Mouse (Mus musculus) midbrain, postnatal 0 days (tissue): ENCODE measurements around the gene 2210407C18Rik. TPM values are rescaled to one million over a fixed set of nuclear protein-coding genes. Genes with fewer than 3 reads are reported as not detected.

Source experiments
- ATAC-seq: fragments of 200-750 bp; cut with Nextera tagmentation; 2 replicates; pipeline ENCODE4 v1.8.0; 2017; ENCODE audit warnings: moderate number of reproducible peaks, mild to moderate bottlenecking, moderate TSS enrichment, moderate library complexity; ENCODE audit not compliant: low FRiP score
- DNase-seq: peaks from one replicate; pipeline ENCODE4 v3.0.0-alpha.2; 2015; ENCODE audit warnings: low spot score
- H3K27ac ChIP-seq: fragments of 300-500 bp; sonication (generic); 2 replicates; pipeline ENCODE4 v1.5.1; 2014; ENCODE audit warnings: low read depth, mild to moderate bottlenecking, low read length, mixed read lengths
- H3K27me3 ChIP-seq: fragments of 300-500 bp; sonication (generic); 2 replicates; pipeline ENCODE4 v1.6.1; 2014; ENCODE audit warnings: low read length, control low read depth, mixed read lengths; ENCODE audit not compliant: insufficient read depth
- H3K36me3 ChIP-seq: fragments of 300-500 bp; sonication (generic); 2 replicates; pipeline ENCODE4 v1.6.1; 2014; ENCODE audit warnings: low read length, control low read depth, mixed read lengths; ENCODE audit not compliant: insufficient read depth
- H3K4me1 ChIP-seq: fragments of 300-500 bp; sonication (generic); 2 replicates; pipeline ENCODE4 v1.6.1; 2014; ENCODE audit warnings: mild to moderate bottlenecking, control low read depth, antibody characterized with exemption, low read length, mixed read lengths; ENCODE audit not compliant: insufficient read depth
- H3K4me2 ChIP-seq: fragments of 300-500 bp; sonication (generic); 2 replicates; pipeline ENCODE4 v1.6.1; 2014; ENCODE audit warnings: low read depth, mild to moderate bottlenecking, low read length, mixed read lengths; ENCODE audit not compliant: poor library complexity, severe bottlenecking
- H3K4me3 ChIP-seq: fragments of 300-500 bp; sonication (generic); 2 replicates; pipeline ENCODE4 v1.5.1; 2014; ENCODE audit warnings: low read depth, mild to moderate bottlenecking, low read length, moderate library complexity
- H3K9ac ChIP-seq: fragments of 300-500 bp; sonication (generic); replicated peaks from 2 replicates; pipeline ENCODE4 v1.6.1; 2014; ENCODE audit warnings: mild to moderate bottlenecking, low read length, moderate library complexity, mixed read lengths; ENCODE audit not compliant: poor library complexity, severe bottlenecking
- H3K9me3 ChIP-seq: fragments of 300-500 bp; sonication (generic); 2 replicates; pipeline ENCODE4 v1.6.1; 2016; ENCODE audit warnings: low read length, control low read depth
- CTCF ChIP-seq: IDR thresholded peaks from 2 replicates; pipeline ENCODE4 v1.5.1; 2016; ENCODE audit warnings: antibody characterized with exemption, mild to moderate bottlenecking
- WGBS: fragments of 180-500 bp; shearing (Covaris S2); extraction: QIAGEN DNeasy Blood & Tissue Kit; methylation state at CpG from one replicate; pipeline ENCODE4 v1.1.7; 2014; 5-methylcytosine and 5-hydroxymethylcytosine counted together
- polyA plus RNA-seq: library from polyadenylated mRNA; unstranded; fragments of >200 nt; fragmentation: Nextera tagmentation; extraction: Ambion mirVana; gene quantifications from 2 replicates; pipeline ENCODE4 v1.2.1, GENCODE M21; 2015
- total RNA-seq: library from RNA; depleted of rRNA; stranded (reverse); fragments of >200 nt; gene quantifications from 2 replicates; pipeline ENCODE4 v1.2.3, GENCODE M21; 2014; rRNA removed

2210407C18Rik gene
- total and polyA plus RNA-seq, 2 experiments from 2014 or later = not detected

DNA sequence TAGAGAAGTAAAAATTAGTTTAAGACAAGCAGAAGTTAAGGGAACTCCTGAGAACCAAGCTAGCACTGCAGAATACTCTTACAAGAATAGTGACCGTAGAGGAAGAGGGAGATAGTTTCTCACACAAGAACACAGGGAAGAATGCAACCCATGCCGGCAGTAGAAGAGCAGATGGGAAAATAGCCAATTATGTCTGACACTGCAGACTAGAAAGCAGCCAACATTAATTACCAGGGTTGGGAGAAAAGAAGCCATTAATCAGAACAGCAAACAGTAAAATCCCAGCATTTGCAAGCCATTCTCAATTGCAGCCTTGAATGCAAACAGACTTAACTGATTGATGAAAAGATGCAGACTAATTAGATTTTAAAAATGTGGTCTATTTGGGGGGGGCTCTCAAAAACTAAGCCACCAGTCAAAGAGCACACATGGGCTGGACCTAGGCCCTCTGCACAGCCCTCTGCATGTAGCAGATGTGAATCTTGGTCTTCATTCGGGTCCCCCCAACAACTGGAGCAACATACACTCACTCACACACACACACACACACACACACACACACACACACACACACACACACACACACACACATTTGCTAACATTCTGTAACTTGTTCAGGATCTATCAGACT lies 27.1 kb downstream of the 2210407C18Rik start:
- 67% methylated on average over 3 of the region's 3 CpGs for WGBS
- Histone ChIP-seq H3K9ac (no peak overlapping the region), H3K4me1 (no peaks in the 10 kb centered on the region), H3K4me2 (no peak overlapping the region), H3K9me3 (no peaks in the 10 kb centered on the region), H3K27me3 (no peaks in the 10 kb centered on the region), H3K27ac (no peak overlapping the region), H3K4me3 (no peak overlapping the region), H3K36me3 (no peaks in the 10 kb centered on the region)
- DNase-seq (peak; percentile 46), ATAC-seq (no peak)
- no peak for TF ChIP-seq CTCF

DNA sequence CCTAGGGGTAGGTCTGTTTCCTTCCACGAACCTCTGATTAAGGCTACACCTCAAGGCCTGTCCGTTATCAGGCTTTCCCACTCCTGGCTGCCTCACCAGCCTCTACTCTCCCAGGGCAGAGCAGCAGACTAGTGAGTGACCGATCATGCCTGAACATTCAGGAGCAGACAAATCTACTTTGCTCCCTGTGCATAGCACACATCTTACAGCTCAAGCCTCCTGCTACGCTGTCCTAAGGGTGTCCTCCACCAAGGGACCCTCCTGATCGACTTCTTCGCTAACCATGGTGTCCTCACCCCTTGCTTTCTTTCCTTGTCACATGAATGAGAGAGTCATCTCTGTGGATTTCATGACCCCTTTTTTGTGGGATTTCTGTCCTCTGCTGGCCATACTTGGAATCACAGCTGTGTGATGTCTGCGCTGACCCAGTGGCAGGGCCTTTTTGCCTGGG lies 28.0 kb downstream of the 2210407C18Rik start:
- no peak for ATAC-seq
- no peaks in the 10 kb centered on the region for H3K9me3 ChIP-seq
- H3K9ac ChIP-seq = no peak overlapping the region
- TF ChIP-seq CTCF = peak; percentile 79
- peak; percentile 4 for DNase-seq
- no peaks in the 10 kb centered on the region for H3K4me1 ChIP-seq
- no peak overlapping the region for H3K4me3 ChIP-seq
- no peak overlapping the region for H3K27ac ChIP-seq
- WGBS = 60% methylated on average over 7 of the region's 7 CpGs
- H3K36me3 ChIP-seq = no peaks in the 10 kb centered on the region
- H3K4me2 ChIP-seq = no peak overlapping the region
- H3K27me3 ChIP-seq = no peaks in the 10 kb centered on the region

DNA sequence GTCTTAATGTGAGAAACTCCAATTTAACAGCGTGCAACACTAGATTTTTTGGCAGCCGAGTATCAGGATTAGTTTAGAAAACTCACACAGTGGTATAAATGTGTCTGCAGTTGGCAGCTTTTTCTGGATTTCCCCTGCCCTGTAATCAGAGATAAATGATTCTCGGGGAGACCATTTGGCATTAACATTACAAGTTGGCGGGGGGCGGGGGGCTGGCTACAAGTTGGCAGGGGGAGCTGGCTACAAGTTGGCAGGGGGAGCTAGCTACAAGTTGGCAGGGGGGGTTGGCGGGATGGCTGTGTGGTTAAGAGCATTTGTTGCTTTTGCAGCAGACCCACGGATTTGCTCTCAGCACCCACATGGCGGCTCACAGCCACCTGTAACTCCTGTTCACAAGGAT lies 37.2 kb downstream of the 2210407C18Rik start:
- no peaks in the 10 kb centered on the region for H3K4me1 ChIP-seq
- no peak for TF ChIP-seq CTCF
- H3K4me3 ChIP-seq = no peak overlapping the region
- ATAC-seq (no peak), DNase-seq (peak; percentile 59)
- 69% methylated on average over 8 of the region's 8 CpGs for WGBS
- no peaks in the 10 kb centered on the region for H3K9me3 ChIP-seq
- no peak overlapping the region for H3K9ac ChIP-seq
- H3K27ac ChIP-seq = no peak overlapping the region
- no peaks in the 10 kb centered on the region for H3K36me3 ChIP-seq
- H3K27me3 ChIP-seq = no peaks in the 10 kb centered on the region
- no peak overlapping the region for H3K4me2 ChIP-seq

DNA sequence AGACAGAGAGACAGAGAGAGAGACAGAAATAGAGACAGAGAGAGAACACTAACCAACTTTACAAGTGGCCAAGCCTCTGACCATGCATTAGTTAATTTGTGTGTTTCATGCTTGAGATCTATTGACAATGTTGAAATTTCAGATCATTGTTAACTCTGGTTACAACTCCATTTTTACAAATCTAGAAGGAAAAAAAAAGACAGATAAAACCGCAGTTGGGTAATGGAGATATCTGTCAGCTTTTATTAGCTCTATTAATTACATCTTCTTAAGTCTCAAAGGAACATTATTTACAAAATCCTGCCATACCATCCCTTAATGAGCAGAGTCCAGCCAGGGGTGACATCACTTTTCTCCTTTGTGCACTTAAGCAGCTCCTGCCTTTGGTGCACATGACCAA lies 38.4 kb downstream of the 2210407C18Rik start, which contains the start of gene Olfr325:
Olfr325 (plus strand) TSS at position 301 of the 400 bp plus-strand sequence.
- ATAC-seq = no peak
- no peaks in the 10 kb centered on the region for H3K9me3 ChIP-seq
- H3K4me3 ChIP-seq = no peak within 1 kb of the TSS
- no peaks in the 10 kb centered on the region for H3K27me3 ChIP-seq
- H3K27ac ChIP-seq = no peak within 1 kb of the TSS
- DNase-seq = no peak
- H3K4me1 ChIP-seq = no peaks in the 10 kb centered on the region
- H3K9ac ChIP-seq = no peak within 1 kb of the TSS
- no peak within 1 kb of the TSS for H3K4me2 ChIP-seq
- TF ChIP-seq CTCF = no peak
- H3K36me3 ChIP-seq = no peaks in the 10 kb centered on the region
- WGBS = 75% methylated on average over 1 of the region's 1 CpGs

DNA sequence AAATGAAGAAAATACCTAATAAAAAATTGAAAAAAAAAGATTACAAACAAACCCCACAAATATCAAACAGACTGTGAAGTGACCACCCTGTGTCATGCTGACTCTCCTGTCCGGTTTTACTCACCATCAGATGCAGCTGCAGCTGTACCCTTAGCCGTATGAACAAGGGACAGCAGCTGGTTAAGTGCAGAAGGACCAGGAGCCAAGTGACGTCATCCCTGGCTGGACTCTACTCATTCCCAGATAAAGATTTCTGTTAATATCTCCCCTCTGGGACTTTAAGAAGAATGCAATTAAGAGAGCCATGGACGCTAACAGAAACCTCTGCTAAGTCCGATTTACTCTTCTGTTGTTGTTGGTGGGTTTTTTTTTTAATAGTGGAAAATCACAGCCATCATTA lies 45.5 kb downstream of the 2210407C18Rik start, which contains the start of gene Olfr224:
Olfr224 (minus strand) TSS at position 149 of the 400 bp plus-strand sequence.
- no peak for TF ChIP-seq CTCF
- ATAC-seq (no peak), DNase-seq (no peak)
- H3K4me2 ChIP-seq = no peak within 1 kb of the TSS
- WGBS = 73% methylated on average over 5 of the region's 5 CpGs
- H3K9ac ChIP-seq = no peak within 1 kb of the TSS
- no peaks in the 10 kb centered on the region for H3K36me3 ChIP-seq
- H3K4me1 ChIP-seq = no peaks in the 10 kb centered on the region
- no peak within 1 kb of the TSS for H3K27ac ChIP-seq
- H3K9me3 ChIP-seq = no peaks in the 10 kb centered on the region
- H3K4me3 ChIP-seq = no peak within 1 kb of the TSS
- no peaks in the 10 kb centered on the region for H3K27me3 ChIP-seq

Other genes starting within 250 kb of the 2210407C18Rik start
- gene Lypd8, start 237.0 kb downstream of the 2210407C18Rik start, total RNA-seq = not detected in 2 replicates
- gene Lypd8, start 237.0 kb downstream of the 2210407C18Rik start, polyA plus RNA-seq = not detected in 2 replicates
- gene 1810065E05Rik, start 195.0 kb downstream of the 2210407C18Rik start, total RNA-seq = not detected in 2 replicates
- gene 1810065E05Rik, start 195.0 kb downstream of the 2210407C18Rik start, polyA plus RNA-seq = not detected in 2 replicates
- gene Gm12253, start 183.5 kb downstream of the 2210407C18Rik start, total RNA-seq = not detected in 2 replicates
- not detected in 2 replicates for gene Gm12253, start 183.5 kb downstream of the 2210407C18Rik start, polyA plus RNA-seq
- not detected in 2 replicates for gene Lypd9, start 163.2 kb downstream of the 2210407C18Rik start, total RNA-seq
- gene Lypd9, start 163.2 kb downstream of the 2210407C18Rik start, polyA plus RNA-seq = not detected in 2 replicates
- gene Olfr30, start 153.8 kb downstream of the 2210407C18Rik start, total RNA-seq = not detected in 2 replicates
- gene Olfr30, start 153.8 kb downstream of the 2210407C18Rik start, polyA plus RNA-seq = not detected in 2 replicates
- not detected in 2 replicates for gene Olfr332, start 123.5 kb downstream of the 2210407C18Rik start, total RNA-seq
- gene Olfr332, start 123.5 kb downstream of the 2210407C18Rik start, polyA plus RNA-seq = not detected in 2 replicates
- not detected in 2 replicates for gene Olfr331, start 113.5 kb downstream of the 2210407C18Rik start, total RNA-seq
- not detected in 2 replicates for gene Olfr331, start 113.5 kb downstream of the 2210407C18Rik start, polyA plus RNA-seq
- not detected in 2 replicates for gene Olfr330, start 81.2 kb downstream of the 2210407C18Rik start, total RNA-seq
- not detected in 2 replicates for gene Olfr330, start 81.2 kb downstream of the 2210407C18Rik start, polyA plus RNA-seq
- gene Olfr329-ps, start 69.7 kb downstream of the 2210407C18Rik start, total RNA-seq = not detected in 2 replicates
- gene Olfr329-ps, start 69.7 kb downstream of the 2210407C18Rik start, polyA plus RNA-seq = not detected in 2 replicates
- gene Olfr328, start 60.4 kb downstream of the 2210407C18Rik start, total RNA-seq = not detected in 2 replicates
- not detected in 2 replicates for gene Olfr328, start 60.4 kb downstream of the 2210407C18Rik start, polyA plus RNA-seq
- not detected in 2 replicates for gene Olfr224, start 45.5 kb downstream of the 2210407C18Rik start, total RNA-seq
- gene Olfr224, start 45.5 kb downstream of the 2210407C18Rik start, polyA plus RNA-seq = not detected in 2 replicates
- not detected in 2 replicates for gene Olfr325, start 38.3 kb downstream of the 2210407C18Rik start, total RNA-seq
- gene Olfr325, start 38.3 kb downstream of the 2210407C18Rik start, polyA plus RNA-seq = not detected in 2 replicates
- 0.28 and 0.49 TPM in 2 replicates for gene Olfr324, start 21.0 kb downstream of the 2210407C18Rik start, total RNA-seq
- gene Olfr324, start 21.0 kb downstream of the 2210407C18Rik start, polyA plus RNA-seq = 0.04 and 0.05 TPM in 2 replicates
- 0.16 TPM in 1 of 2 replicates, not detected in the other for gene Olfr323, start 14.4 kb upstream of the 2210407C18Rik start, total RNA-seq
- gene Olfr323, start 14.4 kb upstream of the 2210407C18Rik start, polyA plus RNA-seq = not detected in 2 replicates
- gene Trim58, start 24.4 kb upstream of the 2210407C18Rik start, total RNA-seq = 0.22 and 0.76 TPM in 2 replicates
- 0.20 and 0.38 TPM in 2 replicates for gene Trim58, start 24.4 kb upstream of the 2210407C18Rik start, polyA plus RNA-seq
- gene Olfr322, start 42.7 kb upstream of the 2210407C18Rik start, total RNA-seq = not detected in 2 replicates
- gene Olfr322, start 42.7 kb upstream of the 2210407C18Rik start, polyA plus RNA-seq = not detected in 2 replicates
- gene Olfr320, start 65.0 kb upstream of the 2210407C18Rik start, total RNA-seq = not detected in 2 replicates
- not detected in 2 replicates for gene Olfr320, start 65.0 kb upstream of the 2210407C18Rik start, polyA plus RNA-seq
- gene Olfr319, start 83.1 kb upstream of the 2210407C18Rik start, total RNA-seq = not detected in 2 replicates
- not detected in 2 replicates for gene Olfr319, start 83.1 kb upstream of the 2210407C18Rik start, polyA plus RNA-seq
- not detected in 2 replicates for gene Olfr318, start 107.9 kb upstream of the 2210407C18Rik start, total RNA-seq
- not detected in 2 replicates for gene Olfr318, start 107.9 kb upstream of the 2210407C18Rik start, polyA plus RNA-seq
- gene Olfr317, start 123.1 kb upstream of the 2210407C18Rik start, total RNA-seq = 0.11 and 0.14 TPM in 2 replicates
- gene Olfr317, start 123.1 kb upstream of the 2210407C18Rik start, polyA plus RNA-seq = 0.12 and 0.15 TPM in 2 replicates
- not detected in 2 replicates for gene Olfr316, start 136.7 kb upstream of the 2210407C18Rik start, total RNA-seq
- gene Olfr316, start 136.7 kb upstream of the 2210407C18Rik start, polyA plus RNA-seq = not detected in 2 replicates
- gene Olfr315, start 157.1 kb upstream of the 2210407C18Rik start, total RNA-seq = not detected in 2 replicates
- gene Olfr315, start 157.1 kb upstream of the 2210407C18Rik start, polyA plus RNA-seq = not detected in 2 replicates
- gene Olfr314, start 166.9 kb upstream of the 2210407C18Rik start, total RNA-seq = not detected in 2 replicates
- not detected in 2 replicates for gene Olfr314, start 166.9 kb upstream of the 2210407C18Rik start, polyA plus RNA-seq
- gene Fam183b, start 185.9 kb upstream of the 2210407C18Rik start, total RNA-seq = 2.6 and 3.1 TPM in 2 replicates
- 17.3 and 17.7 TPM in 2 replicates for gene Fam183b, start 185.9 kb upstream of the 2210407C18Rik start, polyA plus RNA-seq
- gene Olfr313, start 198.9 kb upstream of the 2210407C18Rik start, total RNA-seq = not detected in 2 replicates
- gene Olfr313, start 198.9 kb upstream of the 2210407C18Rik start, polyA plus RNA-seq = not detected in 2 replicates
- not detected in 2 replicates for gene Olfr312, start 213.2 kb upstream of the 2210407C18Rik start, total RNA-seq
- gene Olfr312, start 213.2 kb upstream of the 2210407C18Rik start, polyA plus RNA-seq = not detected in 2 replicates
- not detected in 2 replicates for gene Olfr311, start 223.2 kb upstream of the 2210407C18Rik start, total RNA-seq
- gene Olfr311, start 223.2 kb upstream of the 2210407C18Rik start, polyA plus RNA-seq = not detected in 2 replicates
- gene Gm12258, start 231.1 kb upstream of the 2210407C18Rik start, total RNA-seq = 13.6 and 20.2 TPM in 2 replicates
- 10.5 and 13.5 TPM in 2 replicates for gene Gm12258, start 231.1 kb upstream of the 2210407C18Rik start, polyA plus RNA-seq